Mouse (Mus musculus): ENCODE results near the gene Adam17.

Adam17 gene

GRCm38 (mm10) chr12:21350113-21350876, 23.1 kb downstream of the Adam17 start:
- no peak for DNase-seq

- DNase-seq: no peak
These were observed 26.5 kb downstream of the Adam17 start for GRCm38 (mm10) chr12:21346972-21347371.

GRCm38 (mm10) chr12:21340674-21341073, 32.8 kb downstream of the Adam17 start:
- no peak for DNase-seq

- no peak for DNase-seq
These were observed 36.3 kb downstream of the Adam17 start for GRCm38 (mm10) chr12:21337171-21337570.

GRCm38 (mm10) chr12:21335869-21336268, 37.6 kb downstream of the Adam17 start:
- DNase-seq: no peak

GRCm38 (mm10) chr12:21333766-21334165, 39.7 kb downstream of the Adam17 start:
- no peak for DNase-seq

- DNase-seq: no peak
These were observed 40.4 kb downstream of the Adam17 start for GRCm38 (mm10) chr12:21333021-21333420.

- no peak for DNase-seq
These were observed 41.7 kb downstream of the Adam17 start for GRCm38 (mm10) chr12:21331711-21332110.

- DNase-seq: no peak
These were observed 42.4 kb downstream of the Adam17 start for GRCm38 (mm10) chr12:21330961-21331576.

GRCm38 (mm10) chr12:21329661-21330400, 43.6 kb downstream of the Adam17 start:
- DNase-seq: no peak

- no peak for DNase-seq
These were observed 47.1 kb downstream of the Adam17 start for GRCm38 (mm10) chr12:21326325-21326724.

GRCm38 (mm10) chr12:21325266-21325665, 48.2 kb downstream of the Adam17 start:
- no peak for DNase-seq

- no peak for DNase-seq
These were observed 49.3 kb downstream of the Adam17 start for GRCm38 (mm10) chr12:21324101-21324500.

GRCm38 (mm10) chr12:21322856-21323255, 50.6 kb downstream of the Adam17 start:
- no peak for DNase-seq

GRCm38 (mm10) chr12:21322296-21322695, 51.1 kb downstream of the Adam17 start:
- DNase-seq: no peak

GRCm38 (mm10) chr12:21321170-21321569, 52.3 kb downstream of the Adam17 start:
- DNase-seq: peak; percentile 61

- DNase-seq: no peak
These were observed 53.1 kb downstream of the Adam17 start for GRCm38 (mm10) chr12:21320317-21320716.

GRCm38 (mm10) chr12:21318143-21318895, 55.1 kb downstream of the Adam17 start:
- DNase-seq: peak; percentile 72

GRCm38 (mm10) chr12:21316869-21317265, 56.6 kb downstream of the Adam17 start:
- peak; percentile 47 for DNase-seq

- peak; percentile 92 for DNase-seq
These were observed 57.2 kb downstream of the Adam17 start, which contains the start of gene Iah1 for GRCm38 (mm10) chr12:21315923-21316868. Gene Iah1 (plus strand): TSS chr12:21316389.

- DNase-seq: no peak
These were observed 61.2 kb downstream of the Adam17 start for GRCm38 (mm10) chr12:21312201-21312600.

- DNase-seq: no peak
These were observed 66.7 kb downstream of the Adam17 start for GRCm38 (mm10) chr12:21306721-21307120.

All from kidney, adult 18-20 months (tissue).